Mouse (Mus musculus): ENCODE measurements around the gene Phlda1. TPM values are rescaled to one million over a fixed set of nuclear protein-coding genes. Genes with fewer than 3 reads are reported as not detected.

Phlda1 gene
- polyA plus RNA-seq, 1 experiment from 2014 or later: 113 TPM

- Histone ChIP-seq H3K36me3 (no peaks in the 10 kb centered on the region), H3K4me1 (peaks cover 49% of the 10 kb centered on the region)
- no peak for ATAC-seq (ENCODE audit: borderline replicate concordance, extremely low read depth, low FRiP score, low TSS enrichment)
Measured at GRCm38 (mm10) chr10:111518350-111518749, 12.3 kb downstream of the Phlda1 start.

GRCm38 (mm10) chr10:111519620-111520370 lies 13.7 kb downstream of the Phlda1 start:
- Histone ChIP-seq H3K36me3 (no peaks in the 10 kb centered on the region), H3K9ac (no peak overlapping the region), H3K4me1 (peaks cover 48% of the 10 kb centered on the region), H3K27ac (no peak overlapping the region; the same call in 1 of the 2 replicates), H3K9me3 (no peaks in the 10 kb centered on the region), H3K27me3 (no peaks in the 10 kb centered on the region), H3K4me3 (no peak overlapping the region), H3K4me2 (peak overlapping the region; percentile 3)
- 44% methylated on average over 24 of the region's 24 CpGs for WGBS
- ATAC-seq (ENCODE audit: borderline replicate concordance, extremely low read depth, low FRiP score, low TSS enrichment): no peak

More at GRCm38 (mm10) chr10:111518350-111518749, 12.3 kb downstream of the Phlda1 start:
- Histone ChIP-seq H3K27ac (no peak overlapping the region), H3K4me3 (no peak overlapping the region), H3K9me3 (no peaks in the 10 kb centered on the region), H3K9ac (no peak overlapping the region), H3K27me3 (no peaks in the 10 kb centered on the region), H3K4me2 (no peak overlapping the region)
- WGBS: 77% methylated on average over 4 of the region's 4 CpGs

- ATAC-seq (ENCODE audit: borderline replicate concordance, extremely low read depth, low FRiP score, low TSS enrichment): no peak
- Histone ChIP-seq H3K27ac (peak overlapping the region; percentile 3; the same call in 1 of the 2 replicates), H3K4me1 (peaks cover 40% of the 10 kb centered on the region), H3K27me3 (no peaks in the 10 kb centered on the region), H3K9ac (no peak overlapping the region), H3K36me3 (no peaks in the 10 kb centered on the region), H3K4me2 (no peak overlapping the region), H3K9me3 (no peaks in the 10 kb centered on the region), H3K4me3 (no peak overlapping the region)
- 73% methylated on average over 3 of the region's 3 CpGs for WGBS
Measured at GRCm38 (mm10) chr10:111520621-111521020, 14.5 kb downstream of the Phlda1 start.

GRCm38 (mm10) chr10:111521636-111522035 lies 15.6 kb downstream of the Phlda1 start:
- H3K36me3 ChIP-seq: no peaks in the 10 kb centered on the region
- WGBS: 38% methylated on average over 4 of the region's 4 CpGs
- H3K9ac ChIP-seq: no peak overlapping the region
- H3K27me3 ChIP-seq: no peaks in the 10 kb centered on the region
- H3K4me2 ChIP-seq: no peak overlapping the region
- ATAC-seq (ENCODE audit: borderline replicate concordance, extremely low read depth, low FRiP score, low TSS enrichment): 0 out of 2 replicates have a peak, but pooled peaks have one; percentile 21
- H3K9me3 ChIP-seq: no peaks in the 10 kb centered on the region
- 0 out of 2 replicates have a peak overlapping the region, but pooled peaks have one; percentile 13 for H3K27ac ChIP-seq
- peaks cover 30% of the 10 kb centered on the region for H3K4me1 ChIP-seq
- no peak overlapping the region for H3K4me3 ChIP-seq

GRCm38 (mm10) chr10:111522230-111522629 lies 16.1 kb downstream of the Phlda1 start:
- no peak overlapping the region for H3K4me2 ChIP-seq
- WGBS: 76% methylated on average over 4 of the region's 4 CpGs
- no peaks in the 10 kb centered on the region for H3K27me3 ChIP-seq
- no peak overlapping the region for H3K9ac ChIP-seq
- no peaks in the 10 kb centered on the region for H3K9me3 ChIP-seq
- no peak for ATAC-seq (ENCODE audit: borderline replicate concordance, extremely low read depth, low FRiP score, low TSS enrichment)
- no peak overlapping the region for H3K4me3 ChIP-seq
- no peaks in the 10 kb centered on the region for H3K36me3 ChIP-seq
- no peak overlapping the region for H3K27ac ChIP-seq
- H3K4me1 ChIP-seq: peaks cover 26% of the 10 kb centered on the region

- 84% methylated on average over 12 of the region's 12 CpGs for WGBS
- H3K27me3 ChIP-seq: no peaks in the 10 kb centered on the region
- no peak for ATAC-seq (ENCODE audit: borderline replicate concordance, extremely low read depth, low FRiP score, low TSS enrichment)
Measured at GRCm38 (mm10) chr10:111523894-111524293, 17.8 kb downstream of the Phlda1 start.

GRCm38 (mm10) chr10:111527057-111527456 lies 21.0 kb downstream of the Phlda1 start:
- no peaks in the 10 kb centered on the region for H3K27me3 ChIP-seq
- H3K36me3 ChIP-seq: no peaks in the 10 kb centered on the region
- H3K9ac ChIP-seq: no peak overlapping the region
- H3K4me3 ChIP-seq: no peak overlapping the region
- WGBS: 73% methylated on average over 5 of the region's 5 CpGs
- no peak overlapping the region for H3K27ac ChIP-seq
- H3K4me1 ChIP-seq: peaks cover 7% of the 10 kb centered on the region; the same call in 1 of the 2 replicates
- H3K9me3 ChIP-seq: no peaks in the 10 kb centered on the region
- no peak for ATAC-seq (ENCODE audit: borderline replicate concordance, extremely low read depth, low FRiP score, low TSS enrichment)
- H3K4me2 ChIP-seq: no peak overlapping the region

More at GRCm38 (mm10) chr10:111523894-111524293, 17.8 kb downstream of the Phlda1 start:
- H3K9ac ChIP-seq: no peak overlapping the region
- no peak overlapping the region for H3K27ac ChIP-seq
- H3K9me3 ChIP-seq: no peaks in the 10 kb centered on the region
- no peaks in the 10 kb centered on the region for H3K36me3 ChIP-seq
- peaks cover 25% of the 10 kb centered on the region for H3K4me1 ChIP-seq
- H3K4me2 ChIP-seq: no peak overlapping the region
- H3K4me3 ChIP-seq: no peak overlapping the region

GRCm38 (mm10) chr10:111527613-111528012 lies 21.5 kb downstream of the Phlda1 start:
- H3K9me3 ChIP-seq: no peaks in the 10 kb centered on the region
- no peaks in the 10 kb centered on the region for H3K27me3 ChIP-seq
- H3K4me3 ChIP-seq: no peak overlapping the region
- H3K36me3 ChIP-seq: no peaks in the 10 kb centered on the region
- no peak for ATAC-seq (ENCODE audit: borderline replicate concordance, extremely low read depth, low FRiP score, low TSS enrichment)
- 0 out of 2 replicates have a peak, but pooled peaks cover 8% of the 10 kb centered on the region for H3K4me1 ChIP-seq
- H3K9ac ChIP-seq: no peak overlapping the region
- no peak overlapping the region for H3K27ac ChIP-seq
- no peak overlapping the region for H3K4me2 ChIP-seq
- 71% methylated on average over 7 of the region's 7 CpGs for WGBS

- no peak overlapping the region for H3K27ac ChIP-seq
- H3K4me2 ChIP-seq: no peak overlapping the region
- no peak overlapping the region for H3K4me3 ChIP-seq
Measured at GRCm38 (mm10) chr10:111528283-111528682, 22.2 kb downstream of the Phlda1 start.

GRCm38 (mm10) chr10:111530398-111530797 lies 24.3 kb downstream of the Phlda1 start:
- H3K27me3 ChIP-seq: no peaks in the 10 kb centered on the region
- H3K4me2 ChIP-seq: no peak overlapping the region
- ATAC-seq (ENCODE audit: borderline replicate concordance, extremely low read depth, low FRiP score, low TSS enrichment): no peak
- peaks cover 26% of the 10 kb centered on the region for H3K4me1 ChIP-seq
- H3K27ac ChIP-seq: no peak overlapping the region
- H3K36me3 ChIP-seq: no peaks in the 10 kb centered on the region
- 55% methylated on average over 7 of the region's 7 CpGs for WGBS
- no peak overlapping the region for H3K9ac ChIP-seq
- no peaks in the 10 kb centered on the region for H3K9me3 ChIP-seq
- no peak overlapping the region for H3K4me3 ChIP-seq

More at GRCm38 (mm10) chr10:111528283-111528682, 22.2 kb downstream of the Phlda1 start:
- 61% methylated on average over 4 of the region's 4 CpGs for WGBS
- Histone ChIP-seq H3K4me1 (0 out of 2 replicates have a peak, but pooled peaks cover 8% of the 10 kb centered on the region), H3K27me3 (no peaks in the 10 kb centered on the region), H3K36me3 (no peaks in the 10 kb centered on the region), H3K9ac (no peak overlapping the region), H3K9me3 (no peaks in the 10 kb centered on the region)
- no peak for ATAC-seq (ENCODE audit: borderline replicate concordance, extremely low read depth, low FRiP score, low TSS enrichment)

- H3K9ac ChIP-seq: no peak overlapping the region
- peak overlapping the region; percentile 8; the same call in 1 of the 2 replicates for H3K27ac ChIP-seq
- H3K9me3 ChIP-seq: no peaks in the 10 kb centered on the region
- no peaks in the 10 kb centered on the region for H3K27me3 ChIP-seq
- H3K4me3 ChIP-seq: no peak overlapping the region
- peaks cover 55% of the 10 kb centered on the region for H3K4me1 ChIP-seq
- H3K36me3 ChIP-seq: no peaks in the 10 kb centered on the region
- H3K4me2 ChIP-seq: peak overlapping the region; percentile 12; the same call in 1 of the 2 replicates
- ATAC-seq (ENCODE audit: borderline replicate concordance, extremely low read depth, low FRiP score, low TSS enrichment): no peak
- 58% methylated on average over 8 of the region's 8 CpGs for WGBS
Measured at GRCm38 (mm10) chr10:111534691-111535090, 28.6 kb downstream of the Phlda1 start.

- ATAC-seq (ENCODE audit: borderline replicate concordance, extremely low read depth, low FRiP score, low TSS enrichment): no peak
- Histone ChIP-seq H3K4me2 (peak overlapping the region; percentile 47), H3K9ac (peak overlapping the region; percentile 25; the same call in 1 of the 2 replicates), H3K9me3 (no peaks in the 10 kb centered on the region), H3K27ac (peak overlapping the region; percentile 62; the same call in 1 of the 2 replicates), H3K4me3 (peak overlapping the region; percentile 16; the same call in 1 of the 2 replicates), H3K27me3 (no peaks in the 10 kb centered on the region), H3K36me3 (no peaks in the 10 kb centered on the region), H3K4me1 (peaks cover 59% of the 10 kb centered on the region)
- 47% methylated on average over 19 of the region's 19 CpGs for WGBS
Measured at GRCm38 (mm10) chr10:111537410-111537809, 31.3 kb downstream of the Phlda1 start.

Measured in lung, embryonic 15.5 days (tissue).